Mouse (Mus musculus) retina, embryonic 14.5 days (tissue): ENCODE data around the gene Zfp936.
"Not testable (repeated sequence)": the region's sequence is repeated elsewhere in the genome, so short reads cannot be mapped to it uniquely, and the experiment has no call there.

Experiments
- DNase-seq: peaks from one replicate; pipeline ENCODE4 v3.0.0-alpha.2; 2015; ENCODE audit warnings: low spot score

The Zfp936 gene

DNA sequence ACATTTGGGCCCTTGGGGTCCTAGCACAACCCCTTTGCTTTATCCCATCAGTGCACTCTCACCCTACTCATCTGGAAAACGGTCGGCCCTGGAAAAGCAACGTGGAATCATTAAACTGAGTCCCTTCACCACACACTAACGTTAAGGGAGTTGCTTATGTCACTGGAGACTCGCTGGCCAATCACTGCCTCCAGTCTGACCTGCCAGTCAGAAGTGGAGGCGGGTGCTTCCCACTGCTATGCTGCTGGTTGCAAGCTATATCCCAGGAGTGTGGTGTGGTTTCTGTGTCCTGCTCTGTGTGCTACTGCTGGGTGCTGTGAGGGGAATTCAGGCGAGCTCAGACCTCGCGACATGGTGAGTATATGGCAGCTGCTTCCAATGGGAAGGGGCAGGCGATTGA is at the start of gene Zfp936:
Gene Zfp936 (plus strand): TSS at position 301 of the 400 bp plus-strand sequence.
- DNase-seq = not testable (repeated sequence)

DNA sequence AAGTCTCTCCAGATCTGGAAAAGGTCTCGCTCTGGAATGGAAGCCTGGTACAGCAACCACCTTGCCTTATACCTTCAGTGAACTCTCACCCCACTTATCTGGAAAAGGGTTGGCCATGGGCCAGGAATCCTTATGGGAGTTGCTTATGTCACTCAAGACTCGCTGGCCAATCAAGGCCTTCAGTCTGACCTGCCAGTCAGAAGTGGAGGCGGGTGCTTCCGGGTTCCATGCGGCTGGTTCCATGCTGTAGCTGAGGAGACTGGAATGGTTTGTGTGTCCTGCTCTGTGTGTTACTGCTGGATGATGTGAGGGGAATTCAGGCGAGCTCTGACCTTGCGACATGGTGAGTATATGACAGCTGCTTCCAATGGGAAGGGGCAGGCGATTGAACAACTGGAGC is 36.2 kb upstream of the Zfp936 start:
- no peak for DNase-seq

DNA sequence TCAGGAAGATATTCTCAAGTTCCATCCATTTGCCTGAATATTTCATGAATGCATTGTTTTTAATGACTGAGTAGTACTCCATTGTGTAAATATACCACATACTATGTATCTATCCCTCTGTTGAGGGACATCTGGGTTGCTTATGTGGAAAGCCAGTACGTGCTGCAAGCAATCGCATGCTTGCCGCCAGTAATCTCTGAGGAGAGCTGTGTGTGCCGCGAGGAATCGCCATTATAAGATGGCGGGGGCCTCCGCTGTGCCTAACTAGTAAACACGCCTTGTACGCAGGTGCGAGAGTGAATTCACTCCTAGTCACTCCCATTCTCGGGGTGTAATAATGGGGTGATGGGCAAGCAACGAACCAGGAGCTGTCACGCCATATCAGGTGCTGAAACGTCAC is 14.7 kb downstream of the Zfp936 start:
- DNase-seq = not testable (repeated sequence)

DNA sequence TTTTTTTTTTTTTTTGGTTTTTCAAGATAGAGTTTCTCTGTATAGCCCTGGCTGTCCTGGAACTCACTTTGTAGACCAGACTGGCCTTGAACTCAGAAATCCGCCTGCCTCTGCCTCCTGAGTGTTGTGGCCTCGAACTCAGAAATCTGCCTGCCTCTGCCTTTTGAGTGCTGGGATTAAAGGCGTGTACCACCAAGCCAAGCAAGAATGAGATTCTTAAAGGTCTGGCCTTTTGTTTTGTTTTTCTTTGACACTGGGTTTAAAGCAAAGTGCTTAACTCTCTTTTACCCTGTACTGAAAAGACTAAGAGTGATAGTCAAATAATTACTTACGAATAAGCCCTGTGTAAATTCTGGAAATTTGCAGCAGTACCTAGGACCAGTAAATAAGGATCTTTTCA is 50.1 kb downstream of the Zfp936 start:
- not testable (repeated sequence) for DNase-seq

DNA sequence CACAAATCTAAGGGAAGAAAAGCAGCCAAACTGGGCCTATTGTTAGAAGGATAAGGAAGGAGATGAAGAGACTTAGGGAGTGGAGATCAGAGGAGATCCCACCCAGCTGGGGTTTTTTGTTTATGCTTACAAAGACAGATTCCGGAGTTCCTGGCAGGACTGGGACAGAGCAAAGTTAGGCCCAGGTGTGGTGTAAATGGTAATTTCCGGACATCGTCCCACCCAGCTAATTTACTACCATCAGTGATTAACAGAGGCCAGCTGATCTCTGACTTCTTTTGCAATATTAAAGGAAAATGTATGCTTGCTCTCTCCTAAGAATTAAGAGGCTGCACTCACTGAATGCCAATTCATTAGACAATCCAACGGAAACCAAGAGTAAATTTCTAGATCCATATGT is 53.1 kb downstream of the Zfp936 start:
- DNase-seq = not testable (repeated sequence)

DNA sequence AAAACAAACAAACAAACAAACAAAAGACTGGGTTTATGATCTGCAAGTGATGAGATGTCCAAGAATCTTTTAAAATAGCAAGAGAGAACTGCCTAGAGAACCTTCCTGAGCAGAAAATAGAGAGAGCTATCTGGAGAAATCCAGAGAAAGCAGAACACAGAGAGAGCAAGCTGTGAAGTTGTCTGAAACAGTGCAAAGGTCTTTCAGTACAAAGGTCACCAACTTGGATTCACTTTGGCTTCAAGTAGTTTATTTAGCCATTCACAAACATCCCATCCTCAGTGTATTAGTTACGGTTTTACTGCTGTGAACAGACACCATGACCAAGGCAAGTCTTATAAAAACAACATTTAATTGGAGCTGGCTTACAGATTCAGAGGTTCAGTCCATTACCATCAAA is 53.8 kb downstream of the Zfp936 start:
- not testable (repeated sequence) for DNase-seq

DNA sequence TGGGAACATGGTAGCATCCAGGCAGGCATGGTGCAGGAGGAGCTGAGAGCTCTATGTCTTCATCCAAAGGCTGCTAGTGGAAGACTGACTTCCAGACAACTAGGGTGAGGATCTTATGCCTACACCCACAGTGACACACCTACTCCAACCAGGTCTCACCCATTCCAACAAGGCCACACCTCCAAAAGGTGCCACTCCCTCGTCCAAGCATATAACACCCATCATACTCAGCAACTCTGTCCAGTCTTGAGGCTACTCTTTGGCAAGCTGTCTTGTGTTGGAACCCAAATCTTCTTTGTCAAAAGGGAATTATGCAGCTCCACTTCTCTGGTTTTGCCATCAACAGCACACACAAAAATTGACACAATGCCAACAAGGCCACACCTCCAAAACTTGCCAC is 54.2 kb downstream of the Zfp936 start:
- DNase-seq = not testable (repeated sequence)

DNA sequence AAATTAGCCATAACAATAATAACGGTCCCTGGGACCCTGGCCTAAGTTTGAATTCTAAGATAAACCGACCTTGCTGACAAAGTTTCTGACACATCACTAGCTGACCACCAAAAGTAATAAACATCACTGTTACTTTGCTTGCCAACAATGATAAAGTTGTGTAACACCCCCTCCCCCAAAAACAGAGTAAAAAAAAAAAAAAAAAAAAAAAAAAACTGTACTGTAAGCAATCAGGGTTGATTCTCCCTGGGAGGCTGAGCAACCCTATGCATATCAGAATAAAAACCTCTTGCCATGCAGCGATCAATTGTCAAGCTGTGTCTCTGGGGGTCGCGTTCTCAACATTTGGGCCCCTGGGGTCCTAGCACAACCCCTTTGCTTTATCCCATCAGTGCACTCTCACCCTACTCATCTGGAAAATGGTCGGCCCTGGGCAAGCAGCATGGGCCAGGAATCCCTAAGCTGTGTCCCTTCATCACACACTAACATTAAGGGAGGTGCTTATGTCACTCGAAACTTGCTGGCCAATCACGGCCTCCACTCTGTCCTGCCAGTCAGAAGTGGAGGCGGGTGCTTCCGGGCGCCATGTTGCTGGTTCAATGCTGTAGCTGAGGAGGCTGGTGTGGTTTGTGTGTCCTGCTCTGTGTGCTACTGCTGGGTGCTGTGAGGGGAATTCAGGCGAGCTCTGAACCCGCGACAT is 63.1 kb downstream of the Zfp936 start:
- no peak for DNase-seq

DNA sequence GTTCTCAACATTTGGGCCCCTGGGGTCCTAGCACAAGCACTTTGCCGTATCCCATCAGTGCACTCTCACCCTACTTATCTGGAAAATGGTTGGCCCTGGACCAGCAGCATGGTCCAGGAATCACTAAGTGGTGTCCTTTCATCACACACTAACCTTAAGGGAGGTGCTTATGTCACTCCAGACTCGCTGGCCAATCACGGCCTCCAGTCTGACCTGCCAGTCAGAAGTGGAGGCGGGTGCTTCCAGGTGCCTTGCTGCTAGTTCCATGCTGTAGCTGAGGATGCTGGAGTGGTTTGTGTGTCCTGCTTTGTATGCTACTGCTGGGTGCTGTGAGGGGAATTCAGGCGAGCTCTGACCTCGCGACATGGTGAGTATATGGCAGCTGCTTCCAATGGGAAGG is 99.8 kb downstream of the Zfp936 start:
- DNase-seq = not testable (repeated sequence)
